8 mouse cellular contexts compared by ENCODE assay signal in genomic region chr2:61295261-61295964, GRCm38 (mm10).
DNase-seq lines count a peak whose midpoint lies in the region; ATAC-seq and TF ChIP-seq lines count a peak whose summit lies in the region.

No protein-coding gene starts in this region.

- H3K27ac ChIP-seq in forebrain, postnatal 0 days (ENCODE audit: low read depth, low read length): no peak overlapping the region
- H3K27ac ChIP-seq in intestine, embryonic 16.5 days (ENCODE audit: low read length): no peak overlapping the region

- no peaks in the 10 kb centered on the region for H3K36me3 ChIP-seq in forebrain, postnatal 0 days (ENCODE audit: insufficient read depth)
- H3K36me3 ChIP-seq in intestine, embryonic 16.5 days (ENCODE audit: control insufficient read depth, insufficient read depth, low read length): no peaks in the 10 kb centered on the region

- H3K9ac ChIP-seq in forebrain, postnatal 0 days: no peak overlapping the region
- H3K9ac ChIP-seq in intestine, embryonic 16.5 days (ENCODE audit: low read depth, low read length): no peak overlapping the region

- no peaks in the 10 kb centered on the region for H3K9me3 ChIP-seq in forebrain, postnatal 0 days (ENCODE audit: low read length)
- no peaks in the 10 kb centered on the region for H3K9me3 ChIP-seq in intestine, embryonic 16.5 days (ENCODE audit: control insufficient read depth, low read length)

- H3K4me1 ChIP-seq in forebrain, postnatal 0 days (ENCODE audit: insufficient read depth): no peaks in the 10 kb centered on the region
- H3K4me1 ChIP-seq in intestine, embryonic 16.5 days (ENCODE audit: control insufficient read depth, insufficient read depth, low read length): peaks cover 7% of the 10 kb centered on the region; the same call in 1 of the 2 replicates

- H3K4me2 ChIP-seq in forebrain, postnatal 0 days (ENCODE audit: low read depth): no peak overlapping the region
- no peak overlapping the region for H3K4me2 ChIP-seq in intestine, embryonic 16.5 days (ENCODE audit: low read depth, low read length)

- DNase-seq in 3134 (ENCODE audit: extremely low read depth, insufficient read length, low spot score): peak; percentile 67
- DNase-seq in Muller cell, postnatal 12 days (ENCODE audit: inconsistent ontology term): peak; percentile 78
- peak; percentile 77 for DNase-seq in heart, adult 8-10 months (ENCODE audit: low spot score)
- DNase-seq in kidney, postnatal 10 days: peak; percentile 41
- DNase-seq in forebrain, postnatal 0 days: no peak
- DNase-seq in frontal cortex, adult 2 months (ENCODE audit: extremely low spot score in 1 of 2, low spot score in 1 of 2): no peak

- no peak for ATAC-seq in forebrain, postnatal 0 days
- ATAC-seq in monocyte, adult 5-6 weeks (replicated peaks; ENCODE audit: insufficient number of reproducible peaks, low FRiP score, low TSS enrichment, poor library complexity, severe bottlenecking): no peak
- ATAC-seq in intestine, embryonic 16.5 days: no peak

- WGBS in forebrain, postnatal 0 days: 53% methylated on average over 6 of the region's 6 CpGs
- 32% methylated on average over 6 of the region's 6 CpGs for WGBS in intestine, embryonic 16.5 days

- TF ChIP-seq CTCF in forebrain, postnatal 0 days (IDR thresholded peaks at IDR 0.05; ENCODE audit: low read depth): no peak

- H3K4me3 ChIP-seq in forebrain, postnatal 0 days (ENCODE audit: low read depth, low read length): no peak overlapping the region
- H3K4me3 ChIP-seq in intestine, embryonic 16.5 days (ENCODE audit: low read length): no peak overlapping the region

- H3K27me3 ChIP-seq in forebrain, postnatal 0 days (ENCODE audit: insufficient read depth, low read length): no peaks in the 10 kb centered on the region
- H3K27me3 ChIP-seq in intestine, embryonic 16.5 days (replicated peaks; ENCODE audit: control insufficient read depth, insufficient read depth, low read length): no peaks in the 10 kb centered on the region

Comparison
In these comparisons a context has a peak if more than half of its experiments do, and no peak if none do; other contexts are left out.
1. DNase-seq: peak in 3134 (single experiment), Muller cell, postnatal 12 days (single experiment), heart, adult 8-10 months (single experiment) and kidney, postnatal 10 days (single experiment); none in forebrain, postnatal 0 days (single experiment) and frontal cortex, adult 2 months (0 of 2).